Mouse (Mus musculus): ENCODE results near the gene Urah.

GRCm38 (mm10) chr7:140855860-140856784 is 21.3 kb downstream of the Urah start, which contains the start of gene Gm45785:
- TF ChIP-seq CTCF (IDR thresholded peaks at IDR 0.05; ENCODE audit: control insufficient read depth, insufficient read depth, low read length) (no peak), POLR2A (IDR thresholded peaks at IDR 0.05; ENCODE audit: borderline replicate concordance, control insufficient read depth, low read depth, low read length) (peak; percentile 66; the same call in 1 of the 2 replicates)

Measured in bone marrow, adult 2 months (tissue).